Mouse (Mus musculus) C2C12 (cell line): ENCODE results near the gene Itih4.

Source experiments
- CEBPB ChIP-seq: IDR thresholded peaks from one replicate; pipeline ENCODE4 v1.6.1; 2011; ENCODE audit warnings: low read depth, mild to moderate bottlenecking, control low read depth, moderate library complexity
- CTCF ChIP-seq: IDR thresholded peaks from one replicate; pipeline ENCODE4 v1.5.1; 2011; ENCODE audit not compliant: control insufficient read depth, insufficient read depth, insufficient read length
- FOSL1 ChIP-seq: IDR thresholded peaks from one replicate; pipeline ENCODE4 v1.8.0; 2011; ENCODE audit warnings: mild to moderate bottlenecking, low read length; ENCODE audit not compliant: poor library complexity, insufficient read depth, severe bottlenecking
- MAX ChIP-seq: IDR thresholded peaks from one replicate; pipeline ENCODE4 v1.6.1; 2011; ENCODE audit warnings: mild to moderate bottlenecking, control low read depth
- MYOG ChIP-seq: IDR thresholded peaks from one replicate; pipeline ENCODE4 v1.6.1; 2011; ENCODE audit not compliant: control insufficient read depth, insufficient read length; ENCODE audit errors: extremely low read depth
- USF1 ChIP-seq: IDR thresholded peaks from one replicate; pipeline ENCODE4 v1.6.1; 2011; ENCODE audit warnings: low read depth, mild to moderate bottlenecking, control low read depth, moderate library complexity

DNA sequence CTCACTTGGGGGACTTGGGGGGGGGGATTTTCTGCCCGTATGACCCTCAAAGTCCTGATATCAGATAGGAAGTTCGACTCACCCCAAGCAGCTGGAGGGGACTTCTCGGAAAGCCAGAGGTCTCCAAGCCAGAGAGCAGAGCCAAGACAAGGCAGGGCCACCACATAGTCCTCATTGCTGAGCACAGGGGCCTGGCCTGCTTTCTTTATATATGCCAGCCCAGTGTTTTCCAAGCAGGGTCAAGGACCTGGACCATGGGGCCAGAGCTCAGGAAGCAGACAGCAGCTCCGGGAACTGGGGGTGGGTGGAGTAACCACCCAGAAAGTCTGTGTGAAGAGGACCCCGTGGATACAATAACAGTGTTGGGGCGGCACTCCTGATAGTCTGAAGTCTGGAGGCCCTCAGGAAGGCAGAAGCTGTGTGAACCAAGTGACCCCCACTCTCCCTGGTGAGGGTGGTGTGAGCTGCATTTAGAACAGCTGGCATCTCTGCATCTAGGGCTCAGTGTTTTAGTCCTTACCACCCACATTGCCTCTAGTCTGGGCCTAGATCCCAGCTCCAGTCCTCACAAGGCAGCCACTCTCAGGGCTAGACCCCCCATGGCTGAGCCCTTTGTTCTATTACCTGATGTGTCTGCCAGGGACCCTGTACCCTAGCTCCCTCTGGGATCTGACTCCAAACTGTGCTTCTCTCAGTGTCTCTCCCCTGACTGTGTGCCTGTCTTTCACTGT lies 37.3 kb downstream of the Itih4 start, which contains the start of gene Itih3:
- TF ChIP-seq CTCF (no peak), MAX (no peak), USF1 (no peak), FOSL1 (no peak), MYOG (no peak), CEBPB (no peak)
